Mouse (Mus musculus): ENCODE data around the gene Ms4a15.

Ms4a15 gene

DNA sequence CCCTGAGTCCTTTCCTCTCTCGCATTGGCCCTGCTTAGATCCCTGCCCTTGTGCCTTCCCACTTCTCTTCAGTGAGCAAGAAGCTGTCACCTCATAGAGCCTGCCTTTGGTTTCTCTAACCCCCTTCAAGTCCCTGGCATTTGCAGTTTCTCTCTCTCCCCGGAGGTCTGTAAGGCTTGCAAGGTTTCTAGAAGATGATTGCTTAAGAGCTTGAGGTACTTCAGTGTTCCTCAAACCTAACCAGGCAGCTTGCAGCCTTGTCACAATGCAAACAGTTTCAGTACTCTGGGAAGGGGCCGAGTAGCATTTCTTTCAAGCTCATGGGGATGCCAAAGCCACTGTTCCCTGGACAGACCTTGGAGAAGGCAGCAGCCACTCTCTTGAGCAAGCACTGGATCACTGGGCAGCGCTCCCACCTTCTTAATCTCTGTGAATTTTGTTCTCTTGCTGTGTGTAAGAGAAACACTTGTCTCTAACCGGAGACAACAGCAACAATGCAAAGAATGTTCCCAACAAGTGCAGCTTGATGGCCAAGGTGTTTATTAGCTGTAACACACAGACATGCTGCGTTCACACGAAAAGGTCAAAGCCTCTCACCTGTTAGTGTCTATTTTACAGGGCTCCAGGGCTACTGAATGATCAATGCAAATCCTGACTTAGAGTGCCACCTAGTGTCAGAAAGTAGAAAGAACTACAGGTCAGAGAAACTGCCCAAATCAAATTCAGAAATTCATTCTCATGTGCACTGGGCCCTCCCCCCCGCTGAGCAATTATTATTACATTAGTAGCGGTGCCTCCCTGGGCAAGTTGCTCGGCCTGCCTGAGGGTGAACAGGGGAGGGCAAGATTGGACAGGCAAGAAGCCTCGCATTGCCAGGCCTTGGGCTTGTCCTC, 33.7 kb downstream of the Ms4a15 start:
- peak; percentile 83 for DNase-seq

DNA sequence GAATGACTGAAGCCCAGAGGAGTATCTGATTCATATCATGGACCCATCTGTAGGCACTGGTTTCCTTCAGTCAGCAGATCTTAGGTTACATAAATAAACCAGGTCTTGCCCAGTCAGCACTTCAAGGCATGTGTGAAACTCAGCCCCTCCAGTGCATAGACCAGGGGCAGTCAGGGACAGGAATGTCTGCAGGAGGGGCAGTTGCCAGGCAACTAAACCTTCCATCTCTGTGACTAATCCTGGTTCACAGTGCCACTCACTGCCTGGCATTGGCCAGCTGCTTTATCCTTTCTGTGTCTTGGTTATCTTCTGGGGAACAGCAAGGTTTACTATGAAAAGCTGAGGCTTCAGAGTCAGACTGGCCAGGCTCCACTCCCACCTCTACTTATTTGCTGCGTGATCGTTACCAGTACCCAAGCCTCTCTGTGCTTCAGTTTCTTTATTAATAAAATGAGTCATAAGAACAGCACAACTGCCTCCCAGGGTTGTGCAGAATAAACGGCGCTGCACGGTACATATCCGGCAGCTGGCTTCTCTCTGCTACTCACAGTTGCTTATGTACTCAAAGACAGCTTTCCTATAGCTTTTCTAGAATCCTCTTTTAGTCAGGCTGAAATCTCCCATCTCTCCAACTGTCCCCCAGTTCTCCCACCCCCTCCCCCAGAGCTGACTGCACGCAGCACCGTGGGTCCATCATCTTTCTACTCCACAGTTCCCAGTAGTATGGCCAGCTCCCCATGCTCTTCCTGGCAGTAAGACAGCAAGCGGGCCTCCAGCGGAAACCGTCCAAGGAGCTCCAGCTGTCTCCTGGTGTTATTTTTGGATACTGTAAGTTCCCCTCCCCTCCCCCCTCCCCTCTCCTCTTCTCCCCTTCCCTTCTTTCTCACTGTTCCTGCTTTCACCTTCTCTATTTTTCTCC, 40.8 kb downstream of the Ms4a15 start:
- DNase-seq, result peak; percentile 26

GRCm38 (mm10) chr19:10949558-10949957, 43.5 kb downstream of the Ms4a15 start:
- DNase-seq, result no peak

- peak; percentile 99 for DNase-seq
Measured at GRCm38 (mm10) chr19:10949112-10949511, 43.9 kb downstream of the Ms4a15 start, which contains the start of gene Ccdc86. Gene Ccdc86, minus strand, starts transcription at chr19:10949266.

DNA sequence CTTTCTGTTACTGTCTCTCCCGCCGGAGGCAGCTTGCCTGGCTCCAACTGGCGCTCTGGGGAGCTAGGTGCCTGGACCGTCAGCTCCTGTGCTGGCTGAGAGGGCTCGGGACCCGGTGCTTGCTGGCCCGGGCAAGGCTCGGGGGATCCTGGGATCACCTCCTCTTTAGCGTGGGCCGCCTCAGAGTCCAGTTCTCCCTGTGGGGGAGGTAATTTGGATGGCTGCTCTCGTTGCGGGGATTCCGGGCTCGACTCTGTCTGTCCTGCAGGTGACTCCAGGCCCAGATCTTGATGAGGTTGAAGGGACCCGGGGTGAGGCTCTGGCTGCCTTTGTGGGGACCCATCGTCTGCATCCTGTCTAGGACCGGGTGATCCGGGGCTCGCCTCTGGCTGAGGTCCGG, 44.6 kb downstream of the Ms4a15 start:
- no peak for DNase-seq

DNA sequence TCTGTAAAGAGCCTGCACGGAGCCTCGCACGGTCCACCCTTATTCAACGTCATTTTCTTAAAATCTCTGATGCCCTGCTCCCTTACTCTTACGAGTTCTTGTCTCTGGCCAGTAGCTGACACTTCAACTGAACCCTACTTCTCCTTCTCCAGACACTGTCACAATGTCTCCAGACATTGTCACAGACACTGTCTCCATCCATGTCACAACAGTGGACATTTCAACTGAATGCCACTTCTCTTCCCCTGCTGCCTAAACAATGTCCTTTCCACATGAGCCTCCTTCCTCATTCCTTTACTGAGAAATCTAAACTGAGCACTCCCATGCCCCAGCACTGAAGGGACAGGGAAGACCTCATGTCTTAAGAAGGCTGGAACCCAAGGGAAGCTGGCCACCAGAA, 45.8 kb downstream of the Ms4a15 start:
- no peak for DNase-seq

GRCm38 (mm10) chr19:10946506-10946905, 46.5 kb downstream of the Ms4a15 start:
- no peak for DNase-seq

DNA sequence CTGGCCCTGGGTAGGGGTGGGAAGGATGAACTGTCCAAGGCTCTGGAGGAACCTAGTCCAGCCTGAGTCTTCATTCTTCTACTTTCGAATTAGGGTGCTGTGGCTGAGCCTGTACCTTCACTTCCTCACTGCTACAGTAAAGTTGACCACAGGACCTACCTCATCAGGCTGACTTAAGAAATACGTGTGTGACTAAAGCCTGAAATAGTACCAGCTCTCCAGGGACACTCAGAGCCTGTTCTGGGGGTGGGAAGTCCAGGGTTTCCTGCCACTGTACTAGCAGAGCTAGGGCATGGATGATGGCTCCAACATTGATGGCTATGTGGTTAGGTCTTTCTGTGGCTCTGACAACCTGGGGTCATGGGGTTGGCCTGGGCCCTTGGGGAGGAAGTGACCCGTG, 49.1 kb downstream of the Ms4a15 start:
- DNase-seq, result no peak

- DNase-seq, result peak; percentile 73
Measured at GRCm38 (mm10) chr19:10940801-10941457, 52.1 kb downstream of the Ms4a15 start.

- peak; percentile 91 for DNase-seq
Measured at GRCm38 (mm10) chr19:10940097-10940800, 52.8 kb downstream of the Ms4a15 start.

- no peak for DNase-seq
Measured at GRCm38 (mm10) chr19:10938771-10939170, 54.3 kb downstream of the Ms4a15 start.

DNA sequence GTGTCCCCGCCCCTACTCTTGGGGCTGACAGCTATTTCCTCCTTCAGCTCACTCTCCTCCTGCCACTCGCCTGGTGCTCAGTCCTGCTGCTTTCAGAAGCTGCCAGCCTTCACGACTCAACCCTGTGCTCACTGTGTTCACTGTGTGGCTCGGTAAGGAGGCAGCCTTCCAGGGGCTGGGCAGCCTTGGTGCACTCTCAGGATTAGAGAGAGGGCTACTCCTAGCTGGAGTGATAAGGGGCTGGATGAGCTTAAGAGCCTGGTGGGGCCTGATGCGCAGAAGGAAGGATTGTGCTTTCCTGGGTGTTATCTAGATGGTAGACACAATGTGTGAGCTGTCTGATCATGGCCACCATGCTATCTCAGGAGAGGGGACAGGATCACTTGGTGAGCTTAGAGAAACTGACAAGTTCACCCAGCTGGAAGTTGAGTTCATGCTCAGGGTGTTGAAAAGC, 55.9 kb downstream of the Ms4a15 start, which contains the start of gene Ptgdr2:
Gene Ptgdr2, plus strand, starts transcription at position 51 of the 454 bp plus-strand sequence.
- no peak for DNase-seq

- no peak for DNase-seq
Measured at GRCm38 (mm10) chr19:10936077-10936476, 57.0 kb downstream of the Ms4a15 start.

DNA sequence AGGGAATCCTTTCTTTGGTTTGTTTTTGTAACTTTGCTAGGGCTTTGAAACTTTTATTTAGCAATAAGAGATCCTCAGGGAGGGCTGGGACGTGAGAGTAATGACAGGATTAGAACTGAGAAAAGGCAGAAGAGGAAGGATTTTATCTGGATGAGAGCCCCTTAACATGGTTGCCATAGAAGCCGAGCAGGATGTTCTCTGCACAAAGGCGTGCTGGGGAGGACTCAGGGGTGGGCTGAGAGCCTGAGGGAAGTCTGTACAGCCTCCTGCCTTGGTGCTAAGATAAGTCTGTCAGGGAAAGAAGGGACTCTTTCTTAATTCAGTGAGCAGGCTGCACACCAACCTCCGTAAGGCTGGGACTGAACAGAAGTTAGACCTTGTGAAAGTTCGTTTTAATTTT, 58.0 kb downstream of the Ms4a15 start:
- no peak for DNase-seq

DNA sequence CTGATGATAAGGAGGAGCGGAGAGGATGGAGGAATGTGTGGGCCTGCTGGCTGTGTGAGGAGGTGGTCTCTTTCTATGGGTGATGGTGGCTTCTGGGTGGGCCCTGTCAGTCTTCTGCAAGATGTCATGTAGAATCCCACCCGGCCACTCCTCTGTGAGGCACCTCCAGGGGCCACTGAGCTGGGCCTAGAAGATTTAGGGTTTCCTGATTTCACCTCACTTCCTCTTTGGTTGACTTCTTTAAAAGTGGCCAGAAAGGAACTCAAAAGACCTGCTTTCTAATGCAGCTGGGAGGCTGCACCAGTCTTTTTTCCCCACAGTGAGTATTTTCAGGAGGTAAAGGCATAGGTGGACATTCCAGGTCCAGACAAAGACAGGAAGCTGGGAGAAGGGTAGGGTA, 62.4 kb downstream of the Ms4a15 start:
- DNase-seq, result no peak
